Mouse (Mus musculus): ENCODE data around the gene Urm1.

GRCm38 (mm10) chr2:29826318-29826925 is 6.5 kb downstream of the Urm1 start:
- TF ChIP-seq CTCF (IDR thresholded peaks at IDR 0.05 in 2 of 3, conservative IDR thresholded peaks at IDR 0.05 in 1 of 3; ENCODE audit: control insufficient read depth in 1 of 3, insufficient read depth in 1 of 3, low read depth in 2 of 3, low read length in 3 of 3, poor library complexity in 1 of 3, severe bottlenecking in 1 of 3) (no peak), EP300 (IDR thresholded peaks at IDR 0.05; ENCODE audit: low read depth in 1 of 2, low read length in 2 of 2) (no peak), POLR2AphosphoS2 (IDR thresholded peaks at IDR 0.05; ENCODE audit: low read length) (no peak), MAZ (IDR thresholded peaks at IDR 0.05; ENCODE audit: low read depth, low read length) (no peak; the same call in 1 of the 2 replicates), POLR2A (IDR thresholded peaks at IDR 0.05; ENCODE audit: control insufficient read depth in 1 of 2, insufficient read depth in 1 of 2, low read depth in 1 of 2, low read length in 2 of 2, poor library complexity in 1 of 2) (no peak), ZNF384 (IDR thresholded peaks at IDR 0.05; ENCODE audit: low read depth, low read length) (peak; percentile 56; the same call in 1 of the 2 replicates)

Data from MEL (cell line).